Mouse (Mus musculus) intestine, postnatal 0 days (tissue): ENCODE measurements at regions not wholly inside any gene's neighbourhood (a gene's known extent, or its start where the extent isn't known, plus 50 kb on each side); places are given as distances from the start of the nearest gene placed in this dataset.

ENCODE experiments used
- ATAC-seq: fragments of 200-750 bp; cut with Nextera tagmentation; 2 replicates; pipeline ENCODE4 v1.8.0; 2017; ENCODE audit warnings: mild to moderate bottlenecking, moderate TSS enrichment, moderate library complexity
- H3K27ac ChIP-seq: fragments of 300-500 bp; sonication (generic); 2 replicates; pipeline ENCODE4 v1.5.1; 2014; ENCODE audit warnings: mild to moderate bottlenecking, low read depth, low read length, moderate library complexity
- H3K27me3 ChIP-seq: fragments of 300-500 bp; sonication (generic); replicated peaks from 2 replicates; pipeline ENCODE4 v1.6.1; 2014; ENCODE audit warnings: low read length, mixed read lengths; ENCODE audit not compliant: control insufficient read depth, insufficient read depth
- H3K36me3 ChIP-seq: fragments of 300-500 bp; sonication (generic); 2 replicates; pipeline ENCODE4 v1.6.1; 2014; ENCODE audit warnings: mild to moderate bottlenecking, moderate library complexity; ENCODE audit not compliant: control insufficient read depth, insufficient read depth
- H3K4me1 ChIP-seq: fragments of 300-500 bp; sonication (generic); replicated peaks from 2 replicates; pipeline ENCODE4 v1.6.1; 2014; ENCODE audit warnings: antibody characterized with exemption, low read length, mixed read lengths; ENCODE audit not compliant: control insufficient read depth, insufficient read depth
- H3K4me2 ChIP-seq: fragments of 300-500 bp; sonication (generic); replicated peaks from 2 replicates; pipeline ENCODE4 v1.6.1; 2014; ENCODE audit warnings: low read depth, mild to moderate bottlenecking, moderate library complexity
- H3K4me3 ChIP-seq: fragments of 300-500 bp; sonication (generic); 2 replicates; pipeline ENCODE4 v1.5.1; 2014; ENCODE audit warnings: low read depth, low read length
- H3K9ac ChIP-seq: fragments of 300-500 bp; sonication (generic); 2 replicates; pipeline ENCODE4 v1.6.1; 2014; ENCODE audit warnings: mild to moderate bottlenecking, low read depth, low read length
- H3K9me3 ChIP-seq: fragments of 300-500 bp; sonication (generic); 2 replicates; pipeline ENCODE4 v1.6.1; 2016; ENCODE audit warnings: mixed run types; ENCODE audit not compliant: control insufficient read depth
- CTCF ChIP-seq: sonication (generic); IDR thresholded peaks from 2 replicates; pipeline ENCODE4 v1.5.1; 2016; ENCODE audit warnings: low read depth, mild to moderate bottlenecking, control low read depth, antibody characterized with exemption, moderate library complexity
- WGBS: fragments of 180-500 bp; shearing (Covaris S2); extraction: QIAGEN DNeasy Blood & Tissue Kit; methylation state at CpG from one replicate; pipeline ENCODE4 v1.1.7; 2014; 5-methylcytosine and 5-hydroxymethylcytosine counted together

- Histone ChIP-seq H3K9me3 (no peaks in the 10 kb centered on the region), H3K36me3 (no peaks in the 10 kb centered on the region), H3K4me2 (no peak overlapping the region), H3K27me3 (no peaks in the 10 kb centered on the region), H3K9ac (no peak overlapping the region), H3K27ac (no peak overlapping the region), H3K4me1 (no peaks in the 10 kb centered on the region), H3K4me3 (no peak overlapping the region)
- no peak for TF ChIP-seq CTCF
- 76% methylated on average over 4 of the region's 4 CpGs for WGBS
- ATAC-seq = no peak
These were observed 388.2 kb upstream of the Fam92a start for GRCm38 (mm10) chr4:12560015-12560414.

- Histone ChIP-seq H3K36me3 (no peaks in the 10 kb centered on the region), H3K4me3 (no peak overlapping the region), H3K9me3 (no peaks in the 10 kb centered on the region), H3K27ac (no peak overlapping the region), H3K4me2 (no peak overlapping the region), H3K27me3 (no peaks in the 10 kb centered on the region), H3K9ac (no peak overlapping the region), H3K4me1 (no peaks in the 10 kb centered on the region)
- ATAC-seq = no peak
- WGBS = 91% methylated on average over 2 of the region's 2 CpGs
- no peak for TF ChIP-seq CTCF
These were observed 385.3 kb upstream of the Fam92a start for GRCm38 (mm10) chr4:12557105-12557504.

GRCm38 (mm10) chr4:12549265-12549664, 377.4 kb upstream of the Fam92a start:
- Histone ChIP-seq H3K4me1 (no peaks in the 10 kb centered on the region), H3K4me2 (no peak overlapping the region), H3K9me3 (no peaks in the 10 kb centered on the region), H3K9ac (no peak overlapping the region), H3K27ac (no peak overlapping the region), H3K27me3 (no peaks in the 10 kb centered on the region), H3K4me3 (no peak overlapping the region), H3K36me3 (no peaks in the 10 kb centered on the region)
- 91% methylated on average over 4 of the region's 4 CpGs for WGBS
- ATAC-seq = no peak
- TF ChIP-seq CTCF = no peak

GRCm38 (mm10) chr4:12543906-12544305, 372.1 kb upstream of the Fam92a start:
- Histone ChIP-seq H3K27me3 (no peaks in the 10 kb centered on the region), H3K4me2 (no peak overlapping the region), H3K4me1 (no peaks in the 10 kb centered on the region), H3K9me3 (no peaks in the 10 kb centered on the region), H3K4me3 (no peak overlapping the region), H3K36me3 (no peaks in the 10 kb centered on the region), H3K9ac (no peak overlapping the region), H3K27ac (no peak overlapping the region)
- no peak for ATAC-seq
- WGBS = 58% methylated on average over 2 of the region's 2 CpGs
- TF ChIP-seq CTCF = no peak

- H3K4me2 ChIP-seq = no peak overlapping the region
- no peak for ATAC-seq
- no peaks in the 10 kb centered on the region for H3K4me1 ChIP-seq
- WGBS = 89% methylated on average over 1 of the region's 1 CpGs
- no peaks in the 10 kb centered on the region for H3K9me3 ChIP-seq
- H3K9ac ChIP-seq = no peak overlapping the region
- H3K36me3 ChIP-seq = no peaks in the 10 kb centered on the region
- no peak overlapping the region for H3K27ac ChIP-seq
- H3K4me3 ChIP-seq = no peak overlapping the region
- H3K27me3 ChIP-seq = no peaks in the 10 kb centered on the region
- no peak for TF ChIP-seq CTCF
These were observed 369.7 kb upstream of the Fam92a start for GRCm38 (mm10) chr4:12541508-12541907.

- Histone ChIP-seq H3K36me3 (no peaks in the 10 kb centered on the region), H3K4me1 (no peaks in the 10 kb centered on the region), H3K9ac (no peak overlapping the region), H3K4me2 (no peak overlapping the region), H3K4me3 (no peak overlapping the region), H3K27me3 (no peaks in the 10 kb centered on the region), H3K9me3 (no peaks in the 10 kb centered on the region), H3K27ac (no peak overlapping the region)
- no peak for TF ChIP-seq CTCF
- 27% methylated on average over 4 of the region's 4 CpGs for WGBS
- no peak for ATAC-seq
These were observed 367.5 kb upstream of the Fam92a start for GRCm38 (mm10) chr4:12539184-12539791.

- no peaks in the 10 kb centered on the region for H3K27me3 ChIP-seq
- peak; percentile 81 for TF ChIP-seq CTCF
- no peak overlapping the region for H3K9ac ChIP-seq
- H3K4me3 ChIP-seq = no peak overlapping the region
- no peak overlapping the region for H3K27ac ChIP-seq
- no peaks in the 10 kb centered on the region for H3K9me3 ChIP-seq
- H3K4me2 ChIP-seq = no peak overlapping the region
- WGBS = 14% methylated on average over 4 of the region's 4 CpGs
- H3K4me1 ChIP-seq = no peaks in the 10 kb centered on the region
- no peak for ATAC-seq
- H3K36me3 ChIP-seq = no peaks in the 10 kb centered on the region
These were observed 366.9 kb upstream of the Fam92a start for GRCm38 (mm10) chr4:12538694-12539121.
